Mouse (Mus musculus) CH12.LX (cell line): ENCODE measurements around the gene Rab25.

Experiments
- BHLHE40 ChIP-seq: IDR thresholded peaks from 2 replicates; pipeline ENCODE4 v1.6.1; 2011; ENCODE audit warnings: mild to moderate bottlenecking, low read depth, low read length, improper control_type of control experiment
- CTCF ChIP-seq, 2 experiments: IDR thresholded peaks in 1 of 2; conservative IDR thresholded peaks in 1 of 2; 2 replicates each; pipeline ENCODE4 v1.5.1; 2011 to 2012; ENCODE audit warnings: low read depth in 2 of 2, low read length in 2 of 2, improper control_type of control experiment in 1 of 2, inconsistent platforms in 1 of 2, mild to moderate bottlenecking in 1 of 2, moderate library complexity in 1 of 2
- EP300 ChIP-seq: IDR thresholded peaks from 2 replicates; pipeline ENCODE4 v1.6.1; 2011; ENCODE audit warnings: low read length, improper control_type of control experiment
- MAFK ChIP-seq: IDR thresholded peaks from 2 replicates; pipeline ENCODE4 v1.6.1; 2011; ENCODE audit warnings: low read length, improper control_type of control experiment; ENCODE audit not compliant: insufficient replicate concordance
- MAZ ChIP-seq: IDR thresholded peaks from 2 replicates; pipeline ENCODE4 v1.6.1; 2012; ENCODE audit warnings: low read depth, mild to moderate bottlenecking, inconsistent platforms, low read length, improper control_type of control experiment, moderate library complexity
- MXI1 ChIP-seq: IDR thresholded peaks from 2 replicates; pipeline ENCODE4 v1.6.1; 2011; ENCODE audit warnings: mild to moderate bottlenecking, low read depth, low read length, improper control_type of control experiment
- MYC ChIP-seq: IDR thresholded peaks from 2 replicates; pipeline ENCODE4 v1.6.1; 2011; ENCODE audit warnings: low read depth, mild to moderate bottlenecking, improper control_type of control experiment, low read length
- POLR2A ChIP-seq: IDR thresholded peaks from 2 replicates; pipeline ENCODE4 v1.6.1; 2011; ENCODE audit warnings: low read depth, mild to moderate bottlenecking, improper control_type of control experiment, low read length
- SMC3 ChIP-seq: IDR thresholded peaks from 2 replicates; pipeline ENCODE4 v1.6.1; 2011; ENCODE audit warnings: low read depth, low read length, improper control_type of control experiment

DNA sequence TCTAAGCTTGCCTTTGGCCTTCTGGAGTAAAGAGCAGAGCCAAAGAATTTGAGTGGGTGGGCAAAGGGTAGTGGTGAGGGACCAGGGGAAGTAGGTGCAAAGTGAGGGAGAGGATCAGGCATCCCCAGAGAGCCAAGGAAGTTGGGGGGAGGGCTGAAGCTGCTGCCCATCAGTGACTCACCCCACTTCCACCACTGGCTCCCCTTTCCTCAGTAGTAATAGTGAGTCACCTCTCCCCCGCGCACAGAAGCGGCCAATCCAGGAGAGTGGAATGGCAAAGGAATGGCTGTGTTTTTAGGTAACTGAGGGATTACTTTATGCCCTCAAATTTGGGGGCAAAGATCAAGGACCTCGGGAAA, 44.6 kb downstream of the Rab25 start:
- TF ChIP-seq POLR2A (no peak), MAFK (no peak), CTCF (conservative IDR thresholded peaks at IDR 0.05 in 1 of 2, IDR thresholded peaks at IDR 0.05 in 1 of 2; ENCODE audit: low read depth in 2 of 2, low read length in 2 of 2) (no peak), SMC3 (no peak), BHLHE40 (no peak), MXI1 (no peak), EP300 (no peak), MAZ (no peak), MYC (no peak)
